In genomic region chr4:151995371-151996172, GRCm38 (mm10) we compare ENCODE assay signal across 8 mouse cellular contexts. TPM values are rescaled to one million over a fixed set of nuclear protein-coding genes. Genes with fewer than 3 reads are reported as not detected.
DNase-seq lines count a peak whose midpoint lies in the region; ATAC-seq and TF ChIP-seq lines count a peak whose summit lies in the region.

No protein-coding gene starts in this region.

- TF ChIP-seq CTCF in bone marrow, adult 2 months (IDR thresholded peaks at IDR 0.05; ENCODE audit: control insufficient read depth, insufficient read depth, low read length), result no peak

- peaks cover 22% of the 10 kb centered on the region for H3K36me3 ChIP-seq in forebrain, embryonic 13.5 days (ENCODE audit: poor library complexity, severe bottlenecking)

- H3K4me1 ChIP-seq in bone marrow, adult 2 months (ENCODE audit: control insufficient read depth, insufficient read depth, low read length), result no peaks in the 10 kb centered on the region; the same call in 1 of the 2 replicates
- H3K4me1 ChIP-seq in forebrain, embryonic 13.5 days, result peaks cover 26% of the 10 kb centered on the region

- H3K9me3 ChIP-seq in forebrain, embryonic 13.5 days (replicated peaks), result no peaks in the 10 kb centered on the region

- peak overlapping the region; percentile 93 for H3K9ac ChIP-seq in forebrain, embryonic 13.5 days

- peak; percentile 67 for ATAC-seq in forebrain, embryonic 13.5 days
- no peak for ATAC-seq in CD4-positive, CD25-positive, alpha-beta regulatory T cell, adult 4 months

- H3K27ac ChIP-seq in bone marrow, adult 2 months (ENCODE audit: control insufficient read depth, insufficient read depth, low read depth, low read length, poor library complexity), result peak overlapping the region; percentile 53; the same call in 1 of the 2 replicates
- H3K27ac ChIP-seq in forebrain, embryonic 13.5 days, result peak overlapping the region; percentile 54; the same call in 1 of the 2 replicates

- H3K27me3 ChIP-seq in forebrain, embryonic 13.5 days, result no peaks in the 10 kb centered on the region

- 1% methylated on average over 93 of the region's 111 CpGs for WGBS in bone marrow, adult 2 months
- WGBS in forebrain, embryonic 13.5 days, result under 1% methylated on average over 70 of the region's 111 CpGs

- peak overlapping the region; percentile 85 for H3K4me2 ChIP-seq in forebrain, embryonic 13.5 days

- no peak for TF ChIP-seq POLR2A in bone marrow, adult 2 months (IDR thresholded peaks at IDR 0.05; ENCODE audit: borderline replicate concordance, control insufficient read depth, low read depth, low read length)

- H3K4me3 ChIP-seq in bone marrow, adult 2 months (replicated peaks; ENCODE audit: control insufficient read depth, low read depth, low read length), result peak overlapping the region; percentile 98
- H3K4me3 ChIP-seq in forebrain, embryonic 13.5 days, result peak overlapping the region; percentile 98

- peak; percentile 48 for DNase-seq in layer of hippocampus, adult 11-12 months (ENCODE audit: low spot score)
- DNase-seq in layer of hippocampus, adult 18-20 months (ENCODE audit: low spot score in 2 of 2), result no peak
- peak; percentile 38 to 67 for DNase-seq in kidney, postnatal 25 days
- DNase-seq in naive thymus-derived CD4-positive, alpha-beta T cell, adult 2 months (ENCODE audit: low read depth), result peak; percentile 38
- no peak for DNase-seq in natural killer cell, adult 2 months (ENCODE audit: low spot score in 2 of 2)

RNA-seq across cellular contexts. Expression of gene Phf13, which starts 0.5 kb away (rescaled TPM):
- 10 to 100 TPM; 12.6 to 12.8 TPM for total RNA-seq in layer of hippocampus, adult 18-20 months (2021)
- polyA plus RNA-seq in bone marrow, adult 2 months (2011; ENCODE audit: insufficient read depth, insufficient read length, low replicate concordance, missing spikeins), result 1.9 and 2.8 TPM in 2 replicates
- 17.6 and 19.4 TPM in 2 replicates for polyA plus RNA-seq in forebrain, embryonic 13.5 days (2015; fragmentation: Nextera tagmentation; extraction: Ambion mirVana)
- polyA plus RNA-seq in CD4-positive, CD25-positive, alpha-beta regulatory T cell, adult 4 months (2017; shearing (Covaris generic)), result 1 to 10 TPM; 1.8 to 5.0 TPM

RNA-seq across cellular contexts. Expression of gene Thap3, which starts 6.8 kb away (rescaled TPM):
- total RNA-seq in layer of hippocampus, adult 18-20 months (2021), result 10 to 100 TPM; 24.4 to 28.2 TPM
- 16.4 and 23.6 TPM in 2 replicates for polyA plus RNA-seq in bone marrow, adult 2 months (2011; ENCODE audit: insufficient read depth, insufficient read length, low replicate concordance, missing spikeins)
- 39.6 and 40.6 TPM in 2 replicates for polyA plus RNA-seq in forebrain, embryonic 13.5 days (2015; fragmentation: Nextera tagmentation; extraction: Ambion mirVana)
- polyA plus RNA-seq in CD4-positive, CD25-positive, alpha-beta regulatory T cell, adult 4 months (2017; shearing (Covaris generic)), result 100 to 1,000 TPM; 126 to 167 TPM

RNA-seq across cellular contexts. Expression of gene Klhl21, which starts 13.0 kb away (rescaled TPM):
- total RNA-seq in layer of hippocampus, adult 18-20 months (2021), result 10 to 100 TPM; 22.2 to 24.4 TPM
- 3.5 and 6.6 TPM in 2 replicates for polyA plus RNA-seq in bone marrow, adult 2 months (2011; ENCODE audit: insufficient read depth, insufficient read length, low replicate concordance, missing spikeins)
- polyA plus RNA-seq in forebrain, embryonic 13.5 days (2015; fragmentation: Nextera tagmentation; extraction: Ambion mirVana), result 2.7 and 3.0 TPM in 2 replicates
- polyA plus RNA-seq in CD4-positive, CD25-positive, alpha-beta regulatory T cell, adult 4 months (2017; shearing (Covaris generic)), result 1 to 10 TPM; 4.0 to 4.4 TPM

RNA-seq across cellular contexts. Expression of gene Zbtb48, which starts 31.9 kb away (rescaled TPM):
- total RNA-seq in layer of hippocampus, adult 18-20 months (2021), result 10 to 100 TPM; 11.2 to 12.8 TPM
- polyA plus RNA-seq in bone marrow, adult 2 months (2011; ENCODE audit: insufficient read depth, insufficient read length, low replicate concordance, missing spikeins), result 7.7 and 21.0 TPM in 2 replicates
- 18.5 and 25.2 TPM in 2 replicates for polyA plus RNA-seq in forebrain, embryonic 13.5 days (2015; fragmentation: Nextera tagmentation; extraction: Ambion mirVana)
- 10 to 100 TPM; 19.9 to 26.7 TPM for polyA plus RNA-seq in CD4-positive, CD25-positive, alpha-beta regulatory T cell, adult 4 months (2017; shearing (Covaris generic))

RNA-seq across cellular contexts. Expression of gene Tas1r1, which starts 42.8 kb away (rescaled TPM):
- total RNA-seq in layer of hippocampus, adult 18-20 months (2021), result under 1 TPM; 0.41 to 0.64 TPM
- 1.0 TPM in 1 of 2 replicates, not detected in the other for polyA plus RNA-seq in bone marrow, adult 2 months (2011; ENCODE audit: insufficient read depth, insufficient read length, low replicate concordance, missing spikeins)
- 0.53 and 0.83 TPM in 2 replicates for polyA plus RNA-seq in forebrain, embryonic 13.5 days (2015; fragmentation: Nextera tagmentation; extraction: Ambion mirVana)
- not detected for polyA plus RNA-seq in CD4-positive, CD25-positive, alpha-beta regulatory T cell, adult 4 months (2017; shearing (Covaris generic))

Comparison
In these comparisons a context has a peak if more than half of its experiments do, and no peak if none do; other contexts are left out.
1. DNase-seq: peak in layer of hippocampus, adult 11-12 months (single experiment), kidney, postnatal 25 days (2 of 2) and naive thymus-derived CD4-positive, alpha-beta T cell, adult 2 months (single experiment); none in layer of hippocampus, adult 18-20 months (0 of 2) and natural killer cell, adult 2 months (0 of 2).